Mouse (Mus musculus) MEL (cell line): ENCODE data around the gene Armc10. TPM values are rescaled to one million over a fixed set of nuclear protein-coding genes. Genes with fewer than 3 reads are reported as not detected.

ENCODE experiments used
- DNase-seq: peaks from one replicate; pipeline ENCODE4 v3.0.0; 2011; ENCODE audit warnings: low read depth, low spot score
- H3K27ac ChIP-seq: 2 replicates; pipeline ENCODE4 v1.5.1; 2012; ENCODE audit warnings: low read depth, mild to moderate bottlenecking, control low read depth, low read length, moderate library complexity; ENCODE audit not compliant: control insufficient read depth
- H3K27me3 ChIP-seq, 2 experiments: fragments of 150-350 bp in 1 of 2; sonication (generic) in 1 of 2; 2 replicates each; pipeline ENCODE4 v1.6.1; 2012; ENCODE audit warnings: low read length in 2 of 2, mild to moderate bottlenecking in 2 of 2, improper control_type of control experiment in 1 of 2, moderate library complexity in 1 of 2; ENCODE audit not compliant: insufficient read depth in 2 of 2, control insufficient read depth in 1 of 2
- H3K36me3 ChIP-seq, 2 experiments: 2 replicates each; pipeline ENCODE4 v1.6.1; 2012 to 2014; ENCODE audit warnings: low read length in 2 of 2, improper control_type of control experiment in 1 of 2, inconsistent platforms in 1 of 2, mild to moderate bottlenecking in 1 of 2; ENCODE audit not compliant: insufficient read depth in 2 of 2, control insufficient read depth in 1 of 2
- H3K4me1 ChIP-seq, 2 experiments: fragments of 150-350 bp in 1 of 2; sonication (generic) in 1 of 2; 2 replicates each; pipeline ENCODE4 v1.6.1; 2012; ENCODE audit warnings: low read length in 2 of 2, improper control_type of control experiment in 1 of 2, mild to moderate bottlenecking in 1 of 2; ENCODE audit not compliant: insufficient read depth in 2 of 2, control insufficient read depth in 1 of 2
- H3K4me3 ChIP-seq, 2 experiments: fragments of 150-350 bp in 1 of 2; sonication (generic) in 1 of 2; 2 replicates each; pipeline ENCODE4 v1.5.1; 2012; ENCODE audit warnings: low read depth in 2 of 2, low read length in 2 of 2, mild to moderate bottlenecking in 2 of 2, moderate library complexity in 2 of 2, control low read depth in 1 of 2, improper control_type of control experiment in 1 of 2; ENCODE audit not compliant: control insufficient read depth in 1 of 2, insufficient read depth in 1 of 2
- H3K79me2 ChIP-seq: 2 replicates; pipeline ENCODE4 v1.6.1; 2012; ENCODE audit warnings: mild to moderate bottlenecking, low read length, moderate library complexity; ENCODE audit not compliant: control insufficient read depth, poor library complexity, insufficient read depth
- H3K9ac ChIP-seq: 2 replicates; pipeline ENCODE4 v1.6.1; 2012; ENCODE audit warnings: low read depth, mild to moderate bottlenecking, control low read depth, low read length, moderate library complexity; ENCODE audit not compliant: control insufficient read depth, poor library complexity, severe bottlenecking
- H3K9me3 ChIP-seq: fragments of 150-350 bp; sonication (generic); replicated peaks from 2 replicates; pipeline ENCODE4 v1.6.1; 2012; ENCODE audit warnings: mild to moderate bottlenecking, low read length, improper control_type of control experiment, moderate library complexity; ENCODE audit not compliant: insufficient read depth
- CHD1 ChIP-seq: IDR thresholded peaks from 2 replicates; pipeline ENCODE4 v1.6.1; 2012; ENCODE audit warnings: low read depth, mild to moderate bottlenecking, inconsistent platforms, low read length, improper control_type of control experiment
- CTCF ChIP-seq, 3 experiments: IDR thresholded peaks in 2 of 3; conservative IDR thresholded peaks in 1 of 3; 2 replicates each; pipeline ENCODE4 v1.5.1; 2011 to 2012; ENCODE audit warnings: low read length in 3 of 3, low read depth in 2 of 3, mild to moderate bottlenecking in 2 of 3, improper control_type of control experiment in 1 of 3, inconsistent platforms in 1 of 3, mixed read lengths in 1 of 3, moderate library complexity in 1 of 3; ENCODE audit not compliant: control insufficient read depth in 1 of 3, insufficient read depth in 1 of 3, poor library complexity in 1 of 3, severe bottlenecking in 1 of 3
- E2F4 ChIP-seq: IDR thresholded peaks from 2 replicates; pipeline ENCODE4 v1.6.1; 2011; ENCODE audit warnings: low read depth, low read length, improper control_type of control experiment, borderline replicate concordance
- ELF1 ChIP-seq: IDR thresholded peaks from 2 replicates; pipeline ENCODE4 v1.6.1; 2014; ENCODE audit warnings: low read depth, mild to moderate bottlenecking, inconsistent platforms, low read length, improper control_type of control experiment, moderate library complexity
- ETS1 ChIP-seq: IDR thresholded peaks from 2 replicates; pipeline ENCODE4 v1.6.1; 2012; ENCODE audit warnings: low read depth, mild to moderate bottlenecking, inconsistent platforms, low read length, improper control_type of control experiment, moderate library complexity
- HCFC1 ChIP-seq: IDR thresholded peaks from 2 replicates; pipeline ENCODE4 v1.6.1; 2012; ENCODE audit warnings: low read depth, mild to moderate bottlenecking, inconsistent platforms, low read length, improper control_type of control experiment, moderate library complexity
- JUND ChIP-seq: IDR thresholded peaks from 2 replicates; pipeline ENCODE4 v1.6.1; 2011; ENCODE audit warnings: low read depth, mild to moderate bottlenecking, improper control_type of control experiment, low read length
- MAZ ChIP-seq: IDR thresholded peaks from 2 replicates; pipeline ENCODE4 v1.6.1; 2012; ENCODE audit warnings: low read depth, mild to moderate bottlenecking, inconsistent platforms, low read length, improper control_type of control experiment
- MEF2A ChIP-seq: IDR thresholded peaks from 2 replicates; pipeline ENCODE4 v1.6.1; 2014; ENCODE audit warnings: low read depth, mild to moderate bottlenecking, inconsistent platforms, low read length, improper control_type of control experiment; ENCODE audit not compliant: poor library complexity, insufficient replicate concordance, severe bottlenecking; ENCODE audit errors: extremely low read depth
- MXI1 ChIP-seq: IDR thresholded peaks from 2 replicates; pipeline ENCODE4 v1.6.1; 2011; ENCODE audit warnings: mild to moderate bottlenecking, low read depth, low read length, improper control_type of control experiment
- MYB ChIP-seq: IDR thresholded peaks from 2 replicates; pipeline ENCODE4 v1.6.1; 2011; ENCODE audit warnings: mild to moderate bottlenecking, low read depth, low read length, improper control_type of control experiment
- MYC ChIP-seq: IDR thresholded peaks from 2 replicates; pipeline ENCODE4 v1.6.1; 2011; ENCODE audit warnings: low read depth, mild to moderate bottlenecking, low read length, improper control_type of control experiment, moderate library complexity
- NELFE ChIP-seq: IDR thresholded peaks from 2 replicates; pipeline ENCODE4 v1.6.1; 2011; ENCODE audit warnings: low read depth, low read length, improper control_type of control experiment
- NRF1 ChIP-seq: IDR thresholded peaks from 2 replicates; pipeline ENCODE4 v1.6.1; 2014; ENCODE audit warnings: low read depth, mild to moderate bottlenecking, inconsistent platforms, low read length, improper control_type of control experiment, moderate library complexity; ENCODE audit not compliant: poor library complexity, insufficient read depth, severe bottlenecking
- POLR2A ChIP-seq, 2 experiments: IDR thresholded peaks; 2 replicates each; pipeline ENCODE4 v1.6.1; 2011 to 2012; ENCODE audit warnings: low read length in 2 of 2, mild to moderate bottlenecking in 2 of 2, control low read depth in 1 of 2, improper control_type of control experiment in 1 of 2, low read depth in 1 of 2, moderate library complexity in 1 of 2; ENCODE audit not compliant: control insufficient read depth in 1 of 2, insufficient read depth in 1 of 2, poor library complexity in 1 of 2
- POLR2AphosphoS2 ChIP-seq: IDR thresholded peaks from 2 replicates; pipeline ENCODE4 v1.6.1; 2011; ENCODE audit warnings: low read length, improper control_type of control experiment
- RAD21 ChIP-seq: IDR thresholded peaks from 2 replicates; pipeline ENCODE4 v1.6.1; 2011; ENCODE audit warnings: mild to moderate bottlenecking, low read depth, low read length, improper control_type of control experiment
- RCOR1 ChIP-seq: IDR thresholded peaks from 2 replicates; pipeline ENCODE4 v1.6.1; 2012; ENCODE audit warnings: low read depth, mild to moderate bottlenecking, inconsistent platforms, low read length, improper control_type of control experiment
- SIN3A ChIP-seq: IDR thresholded peaks from 2 replicates; pipeline ENCODE4 v1.6.1; 2012; ENCODE audit warnings: low read length, improper control_type of control experiment, inconsistent platforms
- SMC3 ChIP-seq: IDR thresholded peaks from 2 replicates; pipeline ENCODE4 v1.6.1; 2011; ENCODE audit warnings: low read depth, low read length, improper control_type of control experiment
- TBP ChIP-seq: IDR thresholded peaks from 2 replicates; pipeline ENCODE4 v1.8.0; 2011; ENCODE audit warnings: low read depth, low read length, improper control_type of control experiment
- UBTF ChIP-seq: IDR thresholded peaks from 2 replicates; pipeline ENCODE4 v1.6.1; 2012; ENCODE audit warnings: low read depth, mild to moderate bottlenecking, inconsistent platforms, low read length, improper control_type of control experiment, moderate library complexity, borderline replicate concordance; ENCODE audit not compliant: insufficient read depth
- ZC3H11A ChIP-seq: IDR thresholded peaks from 2 replicates; pipeline ENCODE4 v1.6.1; 2012; ENCODE audit warnings: low read depth, mild to moderate bottlenecking, inconsistent platforms, low read length, improper control_type of control experiment
- ZNF384 ChIP-seq: IDR thresholded peaks from 2 replicates; pipeline ENCODE4 v1.6.1; 2012; ENCODE audit warnings: low read depth, mild to moderate bottlenecking, inconsistent platforms, low read length, improper control_type of control experiment
- polyA plus RNA-seq, 2 experiments: library from polyadenylated mRNA; stranded (reverse) in 1 of 2; unstranded in 1 of 2; fragments of >175 nt in 1 of 2; fragments of >200 nt in 1 of 2; gene quantifications; 2 replicates each; pipeline versions ENCODE4 v1.2.1 to v1.2.4; 2012; ENCODE audit warnings: low replicate concordance in 2 of 2, low read depth in 1 of 2; ENCODE audit not compliant: insufficient read length in 2 of 2, insufficient read depth in 1 of 2, missing spikeins in 1 of 2
- total RNA-seq: library from RNA; depleted of rRNA; stranded (reverse); fragments of 300-350 nt; gene quantifications from 2 replicates; pipeline ENCODE4 v1.2.3, GENCODE M21; 2012

Armc10 gene
- total and polyA plus RNA-seq, 3 experiments, result 52.2 to 152 (median 60.4) TPM

DNA sequence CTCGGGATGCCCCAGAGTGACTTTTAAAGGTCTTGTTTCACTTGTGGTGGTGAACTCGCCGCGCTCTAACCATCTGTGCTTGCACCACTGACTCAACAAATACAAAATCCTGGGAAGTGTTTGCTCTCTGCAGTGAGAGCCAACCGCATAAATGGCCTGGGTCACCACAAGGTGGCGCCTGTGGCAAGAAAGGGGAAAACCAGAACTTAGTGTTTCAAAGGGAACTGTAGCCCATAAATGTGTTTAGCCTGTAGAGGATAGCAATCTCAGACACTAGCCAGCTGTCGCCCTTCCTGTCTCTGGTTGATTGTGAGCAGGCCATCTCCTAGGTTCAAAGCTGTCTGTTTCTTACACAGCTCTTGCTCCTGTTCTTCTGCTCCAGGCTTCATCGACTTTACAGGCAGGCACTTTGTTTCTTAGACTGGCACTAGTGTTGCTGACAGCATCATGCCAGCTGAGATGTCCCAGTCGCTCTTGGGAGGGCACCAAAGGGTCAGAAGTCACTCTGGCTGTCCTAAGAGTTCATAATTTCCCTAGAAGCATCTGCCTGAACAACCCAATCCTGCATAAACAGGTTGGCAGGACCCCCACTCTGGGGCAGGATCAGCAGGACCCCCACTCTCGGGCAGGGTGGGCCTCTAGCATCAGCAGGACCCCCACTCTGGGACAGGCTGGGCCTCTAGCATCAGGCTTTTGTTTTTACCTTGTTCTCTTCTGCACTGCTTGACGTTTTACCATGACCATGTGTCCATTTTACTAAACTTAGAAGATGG lies 13.2 kb downstream of the Armc10 start:
- Histone ChIP-seq H3K79me2 (no peaks in the 10 kb centered on the region), H3K4me3 (no peak overlapping the region), H3K36me3 (peaks cover 0 to 4% of the 10 kb centered on the region in 2 experiments; a peak in 2 of 4 replicates), H3K27ac (no peak overlapping the region), H3K27me3 (no peaks in the 10 kb centered on the region), H3K9ac (no peak overlapping the region), H3K4me1 (no peaks in the 10 kb centered on the region), H3K9me3 (no peaks in the 10 kb centered on the region)
- TF ChIP-seq RAD21 (peak; percentile 85), CTCF (IDR thresholded peaks at IDR 0.05 in 2 of 3, conservative IDR thresholded peaks at IDR 0.05 in 1 of 3; ENCODE audit: control insufficient read depth in 1 of 3, insufficient read depth in 1 of 3, low read depth in 2 of 3, low read length in 3 of 3, poor library complexity in 1 of 3, severe bottlenecking in 1 of 3) (peak; percentile 91 to 98 (median 95)), SMC3 (peak; percentile 99), POLR2A (IDR thresholded peaks at IDR 0.05; ENCODE audit: control insufficient read depth in 1 of 2, insufficient read depth in 1 of 2, low read depth in 1 of 2, low read length in 2 of 2, poor library complexity in 1 of 2) (no peak), MAZ (no peak), ZC3H11A (peak; percentile 83), SIN3A (peak; percentile 40; the same call in 1 of the 2 replicates), ZNF384 (no peak), TBP (no peak), MYB (no peak), NELFE (no peak), MYC (no peak), MEF2A (no peak), POLR2AphosphoS2 (no peak), E2F4 (no peak), RCOR1 (no peak), UBTF (no peak), ETS1 (no peak), CHD1 (no peak), HCFC1 (no peak), NRF1 (no peak)
- peak; percentile 85 for DNase-seq

DNA sequence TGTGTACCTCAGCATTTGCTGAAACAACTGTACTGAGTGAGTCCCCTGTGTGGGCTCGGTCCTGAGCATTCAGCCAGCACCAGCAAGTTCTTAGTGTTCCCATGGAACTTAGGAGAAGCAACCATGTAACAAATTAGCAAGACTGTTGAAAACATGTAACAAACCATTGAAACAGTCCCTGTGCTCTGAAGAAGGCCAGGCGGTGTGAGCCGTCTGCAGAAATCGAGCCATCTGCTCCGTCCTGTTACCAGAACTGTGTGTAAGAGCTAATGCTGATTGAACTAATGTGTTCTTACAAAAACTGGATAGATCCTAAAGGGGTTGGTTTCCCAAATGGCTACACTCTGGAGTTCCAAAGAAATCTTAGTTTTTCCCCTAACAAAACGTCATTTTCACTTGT lies 15.2 kb downstream of the Armc10 start:
- no peak for DNase-seq
- no peaks in the 10 kb centered on the region for H3K79me2 ChIP-seq
- peaks cover 0 to 2% of the 10 kb centered on the region in 2 experiments; a peak in 2 of 4 replicates for H3K36me3 ChIP-seq
- no peak overlapping the region for H3K27ac ChIP-seq
- no peak overlapping the region for H3K9ac ChIP-seq
- no peaks in the 10 kb centered on the region for H3K27me3 ChIP-seq
- TF ChIP-seq NRF1, result no peak
- no peak for TF ChIP-seq JUND
- no peak for TF ChIP-seq MAZ
- no peak for TF ChIP-seq HCFC1
- no peak for TF ChIP-seq MXI1
- TF ChIP-seq MYC, result no peak
- TF ChIP-seq ELF1, result no peak
- H3K4me3 ChIP-seq, result no peak overlapping the region
- no peaks in the 10 kb centered on the region for H3K9me3 ChIP-seq
- no peaks in the 10 kb centered on the region for H3K4me1 ChIP-seq
